Mouse (Mus musculus) heart, adult 2 months (tissue): ENCODE measurements at regions not wholly inside any gene's neighbourhood (a gene's known extent, or its start where the extent isn't known, plus 50 kb on each side); places are given as distances from the start of the nearest gene placed in this dataset.
A peak's percentile ranks its signal among the peaks of the same experiment; 100 is the strongest.

Experiments
- DNase-seq, 2 experiments: peaks; one replicate each; pipeline ENCODE4 v3.0.0; 2021
- H3K27ac ChIP-seq: fragments of 200-600 bp; 2 replicates; pipeline ENCODE4 v1.8.1; 2022
- H3K27me3 ChIP-seq: fragments of 200-500 bp; 2 replicates; pipeline ENCODE4 v1.6.1; 2012; ENCODE audit warnings: mild to moderate bottlenecking, low read length, inconsistent platforms, mixed read lengths; ENCODE audit not compliant: control insufficient read depth, insufficient read depth
- H3K36me3 ChIP-seq: fragments of 200-500 bp; 2 replicates; pipeline ENCODE4 v1.6.1; 2012; ENCODE audit warnings: low read length, inconsistent platforms; ENCODE audit not compliant: control insufficient read depth, insufficient read depth
- H3K4me1 ChIP-seq: fragments of 200-500 bp; 2 replicates; pipeline ENCODE4 v1.6.1; 2011; ENCODE audit warnings: low read length; ENCODE audit not compliant: control insufficient read depth, insufficient read depth
- H3K4me3 ChIP-seq: fragments of 200-600 bp; 2 replicates; pipeline ENCODE4 v1.8.1; 2022
- H3K79me2 ChIP-seq: fragments of 200-500 bp; replicated peaks from 2 replicates; pipeline ENCODE4 v1.6.1; 2012; ENCODE audit warnings: mild to moderate bottlenecking, inconsistent platforms, low read length, moderate library complexity, mixed read lengths; ENCODE audit not compliant: control insufficient read depth, insufficient read depth
- H3K9ac ChIP-seq: fragments of 200-500 bp; 2 replicates; pipeline ENCODE4 v1.6.1; 2012; ENCODE audit warnings: low read depth, mild to moderate bottlenecking, control low read depth, inconsistent platforms, low read length, mixed read lengths
- CTCF ChIP-seq: fragments of 200-600 bp; IDR thresholded peaks from 2 replicates; pipeline ENCODE4 v1.8.1; 2022; ENCODE audit warnings: antibody characterized with exemption, mild to moderate bottlenecking, moderate library complexity
- EP300 ChIP-seq: fragments of 200-500 bp; IDR thresholded peaks from 2 replicates; pipeline ENCODE4 v1.6.1; 2011; ENCODE audit warnings: low read depth, low read length, control low read depth; ENCODE audit not compliant: insufficient read depth
- POLR2A ChIP-seq: fragments of 200-500 bp; IDR thresholded peaks from 2 replicates; pipeline ENCODE4 v1.6.1; 2011; ENCODE audit warnings: mild to moderate bottlenecking, low read depth, low read length, control low read depth; ENCODE audit not compliant: insufficient read depth
- WGBS: fragments of 180-500 bp; shearing (Covaris S2); methylation state at CpG from one replicate; pipeline ENCODE4 v1.1.7; 2018; 5-methylcytosine and 5-hydroxymethylcytosine counted together
- intact Hi-C: fragments of 180-260 bp; cut with DNase I; formaldehyde crosslinking; loops from one replicate; pipeline ENCODE4 v1.15.1; 2025

DNA sequence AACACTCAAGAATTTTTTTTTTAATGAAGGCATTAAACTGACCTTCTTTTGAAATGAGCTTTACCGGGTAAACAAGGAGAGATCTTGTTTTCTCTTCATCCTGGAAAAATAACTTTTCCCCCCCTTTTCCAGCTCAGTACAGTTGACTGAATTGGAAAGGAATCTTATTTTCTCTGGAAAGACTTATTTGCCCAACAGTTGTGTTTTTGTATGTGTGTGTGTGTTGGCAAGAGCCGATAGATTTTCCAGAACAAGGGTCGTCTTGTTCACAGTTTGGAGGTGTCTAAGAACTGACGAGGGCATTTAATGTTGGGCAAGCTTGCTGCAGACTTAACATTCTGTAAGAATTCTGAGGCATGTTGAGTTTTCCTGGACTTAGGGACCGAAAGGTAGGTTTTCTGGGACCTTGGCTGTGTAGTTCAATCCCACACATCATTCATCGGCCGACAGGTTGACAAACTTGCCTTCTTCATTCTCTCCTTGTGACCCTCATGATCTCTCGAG lies 237.6 kb upstream of the Ccdc122 start:
- TF ChIP-seq EP300 (no peak), POLR2A (no peak), CTCF (no peak)
- Histone ChIP-seq H3K36me3 (no peaks in the 10 kb centered on the region), H3K27ac (no peak overlapping the region; the same call in 1 of the 2 replicates)

DNA sequence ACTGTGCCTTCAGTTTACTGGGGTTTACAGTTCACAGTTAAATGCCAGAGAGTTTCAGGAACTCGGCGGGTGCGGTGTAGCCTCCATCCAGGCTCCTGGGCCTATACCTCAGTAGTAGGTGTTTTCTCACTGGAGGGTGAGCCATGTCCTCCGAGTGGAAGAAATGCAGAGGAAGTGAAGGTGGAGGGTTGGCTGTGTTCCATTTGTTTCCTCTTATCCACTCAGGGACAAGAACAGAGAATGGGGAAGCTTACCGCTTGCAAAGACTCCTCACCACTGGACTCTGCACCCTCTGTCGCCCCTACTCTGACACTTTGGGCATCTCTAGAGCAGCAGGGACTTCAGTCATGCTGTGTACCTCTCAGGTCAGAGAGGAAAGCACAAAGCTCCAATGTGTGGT lies 238.1 kb upstream of the Ccdc122 start:
- 76% methylated on average over 6 of the region's 6 CpGs for WGBS
- intact Hi-C loops, result no loop called here
- H3K27me3 ChIP-seq, result no peaks in the 10 kb centered on the region
- no peak for DNase-seq
- no peak overlapping the region for H3K9ac ChIP-seq
- H3K36me3 ChIP-seq, result no peaks in the 10 kb centered on the region
- H3K4me3 ChIP-seq, result no peak overlapping the region
- H3K4me1 ChIP-seq, result 0 out of 2 replicates have a peak, but pooled peaks cover 2% of the 10 kb centered on the region
- TF ChIP-seq EP300, result no peak
- no peak for TF ChIP-seq CTCF
- no peak for TF ChIP-seq POLR2A
- H3K79me2 ChIP-seq, result no peaks in the 10 kb centered on the region
- no peak overlapping the region for H3K27ac ChIP-seq

More for the DNA sequence above, 237.6 kb upstream of the Ccdc122 start:
- Histone ChIP-seq H3K4me1 (peaks cover 3% of the 10 kb centered on the region; the same call in 1 of the 2 replicates), H3K79me2 (no peaks in the 10 kb centered on the region), H3K27me3 (no peaks in the 10 kb centered on the region), H3K4me3 (no peak overlapping the region), H3K9ac (no peak overlapping the region)
- DNase-seq, result no peak
- intact Hi-C loops, result no loop called here
- WGBS, result 77% methylated on average over 8 of the region's 8 CpGs

DNA sequence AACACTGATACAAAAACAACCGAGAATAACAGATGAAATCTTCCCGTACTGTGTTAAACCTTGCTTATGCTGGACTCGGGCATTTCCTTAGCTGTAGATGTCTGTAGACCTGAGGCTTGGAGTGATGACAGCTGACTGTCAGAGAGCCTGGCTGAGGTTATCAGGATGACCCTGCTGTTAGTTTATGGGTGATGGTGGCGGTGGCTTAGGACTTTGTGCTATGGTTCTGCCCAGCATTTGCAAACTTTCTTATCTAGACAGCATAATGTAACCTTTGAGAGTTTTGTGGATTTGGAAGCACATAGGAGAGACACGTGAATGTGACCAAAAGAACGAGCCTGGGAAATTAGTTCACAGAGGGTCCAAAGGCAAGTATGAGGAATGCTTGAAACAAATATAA lies 239.1 kb upstream of the Ccdc122 start:
- Histone ChIP-seq H3K4me3 (no peak overlapping the region), H3K27me3 (no peaks in the 10 kb centered on the region), H3K36me3 (no peaks in the 10 kb centered on the region), H3K4me1 (0 out of 2 replicates have a peak, but pooled peaks cover 2% of the 10 kb centered on the region), H3K79me2 (no peaks in the 10 kb centered on the region), H3K9ac (no peak overlapping the region), H3K27ac (no peak overlapping the region)
- no peak for DNase-seq
- TF ChIP-seq POLR2A (no peak), CTCF (no peak), EP300 (no peak)
- intact Hi-C loops, result no loop called here
- WGBS, result 62% methylated on average over 6 of the region's 6 CpGs

DNA sequence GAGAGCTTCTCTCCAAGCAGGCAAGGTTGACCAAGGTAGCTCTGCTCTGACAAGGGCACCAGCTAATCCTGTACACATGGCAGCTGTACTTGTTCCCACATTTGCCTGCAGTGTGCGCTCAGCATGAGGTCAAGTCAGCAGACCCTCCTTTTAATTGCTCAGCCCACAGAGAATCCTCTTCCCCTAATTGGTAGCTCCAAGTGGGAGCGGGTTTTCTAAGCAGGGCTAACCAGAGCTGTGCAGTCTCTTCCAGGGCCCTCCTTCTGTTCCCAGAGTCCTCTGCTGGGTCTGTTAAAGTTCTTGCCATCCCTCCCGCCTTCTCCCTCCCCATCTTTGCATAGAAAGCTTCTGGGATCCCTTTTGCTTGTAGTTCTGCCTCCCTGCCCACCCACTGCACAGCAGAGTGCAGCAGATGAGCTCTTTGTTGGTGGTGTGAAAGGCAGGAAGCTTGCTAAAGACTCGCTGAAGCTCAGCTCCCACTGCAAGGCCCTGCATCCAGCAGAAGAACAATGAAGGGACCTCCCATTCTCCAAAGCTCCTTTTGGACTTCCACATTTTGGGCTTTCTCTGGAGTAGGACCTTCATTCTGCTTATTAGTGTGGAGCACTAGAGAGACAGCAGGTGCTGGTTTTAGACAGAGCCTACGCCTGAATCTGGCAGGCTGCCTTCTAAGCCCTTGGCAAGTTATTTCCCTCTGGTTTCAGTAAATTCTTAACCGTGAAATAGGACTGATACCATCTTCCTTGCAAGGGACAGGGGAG lies 235.3 kb upstream of the Serp2 start:
- Histone ChIP-seq H3K27ac (peak overlapping the region; percentile 36; the same call in 1 of the 2 replicates), H3K36me3 (no peaks in the 10 kb centered on the region), H3K27me3 (no peaks in the 10 kb centered on the region), H3K4me1 (peaks cover 6% of the 10 kb centered on the region), H3K9ac (no peak overlapping the region), H3K79me2 (no peaks in the 10 kb centered on the region), H3K4me3 (no peak overlapping the region)
- DNase-seq, result no peak
- WGBS, result 57% methylated on average over 6 of the region's 6 CpGs
- intact Hi-C loops, result no loop called here
- TF ChIP-seq EP300 (no peak), CTCF (no peak), POLR2A (no peak)

DNA sequence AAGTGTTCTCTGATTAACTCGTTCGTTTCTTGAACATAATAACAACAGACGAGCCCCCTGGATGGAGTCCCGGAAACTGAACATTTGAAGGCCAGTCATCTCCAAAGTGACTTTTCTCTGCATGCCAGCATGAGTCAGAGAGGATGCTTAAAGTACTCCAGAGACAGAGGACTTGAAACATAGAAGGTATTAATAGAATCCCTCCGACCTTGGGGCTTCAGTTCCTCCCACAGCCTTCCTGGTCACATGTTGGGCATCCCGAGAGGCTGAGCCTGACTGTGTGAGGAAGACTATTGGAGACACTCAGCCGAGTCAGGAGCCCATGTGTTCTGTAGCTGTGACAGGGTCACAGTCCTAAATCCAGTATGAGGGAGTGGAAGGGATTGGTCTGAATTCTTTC lies 232.7 kb upstream of the Serp2 start:
- no peaks in the 10 kb centered on the region for H3K27me3 ChIP-seq
- H3K27ac ChIP-seq, result no peak overlapping the region
- H3K9ac ChIP-seq, result no peak overlapping the region
- H3K36me3 ChIP-seq, result no peaks in the 10 kb centered on the region
- 13% methylated on average over 7 of the region's 7 CpGs for WGBS
- TF ChIP-seq POLR2A (no peak), CTCF (no peak), EP300 (no peak)
- no peak for DNase-seq
- H3K79me2 ChIP-seq, result no peaks in the 10 kb centered on the region
- H3K4me3 ChIP-seq, result no peak overlapping the region
- H3K4me1 ChIP-seq, result peaks cover 6% of the 10 kb centered on the region
- intact Hi-C loops, result no loop called here

DNA sequence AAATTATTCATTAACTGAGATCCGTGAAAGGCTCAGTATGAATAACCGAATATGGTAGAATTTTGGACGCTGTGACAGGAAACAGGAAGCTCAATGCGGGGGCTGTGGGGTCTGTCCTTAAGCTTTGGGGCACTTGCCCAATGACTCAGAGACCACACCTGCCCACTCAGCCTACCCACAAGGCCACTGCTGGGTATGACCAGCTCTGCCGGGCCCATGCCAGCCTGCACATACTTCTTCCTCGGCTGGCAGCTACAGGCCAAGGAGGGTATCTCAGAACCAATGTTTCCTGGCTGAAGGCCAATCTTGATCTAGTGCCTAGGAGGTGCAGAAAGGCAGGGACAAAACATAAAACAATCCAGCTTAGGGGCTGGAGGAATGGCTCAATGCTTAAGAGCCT lies 230.9 kb upstream of the Serp2 start:
- H3K36me3 ChIP-seq, result no peaks in the 10 kb centered on the region
- H3K79me2 ChIP-seq, result no peaks in the 10 kb centered on the region
- H3K27me3 ChIP-seq, result no peaks in the 10 kb centered on the region
- WGBS, result 24% methylated on average over 6 of the region's 6 CpGs
- no peak overlapping the region for H3K4me3 ChIP-seq
- intact Hi-C loops, result no loop called here
- peak overlapping the region; percentile 56 for H3K27ac ChIP-seq
- no peak overlapping the region for H3K9ac ChIP-seq
- no peak for TF ChIP-seq POLR2A
- TF ChIP-seq EP300, result no peak
- 0 out of 2 replicates have a peak, but pooled peaks have one; percentile 1 for TF ChIP-seq CTCF
- peaks cover 6% of the 10 kb centered on the region for H3K4me1 ChIP-seq
- DNase-seq, result peak; percentile 55 to 60
